ENCODE assay signal across 9 mouse cellular contexts in the genomic region with DNA sequence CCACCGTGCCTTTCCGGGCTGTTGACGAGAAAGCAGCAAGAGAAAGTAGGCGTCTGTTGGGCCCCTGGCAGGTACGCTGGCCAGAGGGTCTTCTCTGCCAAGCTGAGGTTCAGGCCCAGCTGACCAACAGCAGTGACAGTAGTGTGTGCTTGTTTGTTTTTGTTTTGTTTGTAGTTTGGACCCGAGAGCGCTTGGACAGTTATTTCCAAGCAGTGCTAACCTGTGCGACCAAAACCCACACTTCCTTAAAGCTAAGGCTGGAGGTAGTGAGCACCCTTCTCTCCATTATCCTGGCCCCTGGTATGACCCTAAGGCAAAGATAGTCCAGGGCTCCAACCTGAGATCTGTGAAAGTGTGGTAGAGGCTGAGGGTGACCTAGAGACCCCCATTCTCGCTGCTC. TPM values are rescaled to one million over a fixed set of nuclear protein-coding genes. Genes with fewer than 3 reads are reported as not detected.
DNase-seq lines count a peak whose midpoint lies in the region; ATAC-seq and TF ChIP-seq lines count a peak whose summit lies in the region.
"Had no signal": no experiment of that assay in that cellular context is flagged by ENCODE, and none has a peak within 500 bp of the region (broad histone marks: within the 10 kb centered on the region; RNA-seq: fewer than 3 reads in every experiment).

No protein-coding gene starts in this region.

- no peak overlapping the region for H3K27ac ChIP-seq in heart, embryonic 12.5 days (ENCODE audit: poor library complexity, severe bottlenecking)
- H3K27ac ChIP-seq in ES-E14 (ENCODE audit: insufficient read depth, low read depth, low read length, poor library complexity, severe bottlenecking): no peak overlapping the region
- H3K27ac ChIP-seq in hindbrain, embryonic 11.5 days (ENCODE audit: low read depth, low read length): peak overlapping the region; percentile 99
- no peak overlapping the region for H3K27ac ChIP-seq in liver, postnatal 0 days (ENCODE audit: low read depth)

- H3K4me2 ChIP-seq in heart, embryonic 12.5 days: peak overlapping the region; percentile 78
- peak overlapping the region; percentile 57 for H3K4me2 ChIP-seq in hindbrain, embryonic 11.5 days (replicated peaks; ENCODE audit: low read depth, low read length)
- no peak overlapping the region for H3K4me2 ChIP-seq in liver, postnatal 0 days (ENCODE audit: low read depth, low read length)

- ATAC-seq in heart, embryonic 12.5 days (ENCODE audit: insufficient number of reproducible peaks, low FRiP score): no peak
- no peak for ATAC-seq in hindbrain, embryonic 11.5 days (ENCODE audit: low FRiP score)
- ATAC-seq in liver, postnatal 0 days: no peak

- H3K27me3 ChIP-seq in heart, embryonic 12.5 days (replicated peaks): peaks cover 86% of the 10 kb centered on the region
- H3K27me3 ChIP-seq in hindbrain, embryonic 11.5 days (ENCODE audit: control insufficient read depth, insufficient read depth, low read length): peaks cover 22% of the 10 kb centered on the region
- peaks cover 87% of the 10 kb centered on the region for H3K27me3 ChIP-seq in liver, postnatal 0 days (ENCODE audit: insufficient read depth, low read length)

- H3K4me3 ChIP-seq in heart, embryonic 12.5 days: peak overlapping the region; percentile 48
- H3K4me3 ChIP-seq in ES-E14 (ENCODE audit: insufficient read depth in 1 of 2, low read depth in 1 of 2, low read length in 2 of 2, poor library complexity in 1 of 2, severe bottlenecking in 1 of 2): peak overlapping the region; percentile 47 to 57
- peak overlapping the region; percentile 27 for H3K4me3 ChIP-seq in hindbrain, embryonic 11.5 days (ENCODE audit: low read depth, low read length)
- peak overlapping the region; percentile 10; the same call in 1 of the 2 replicates for H3K4me3 ChIP-seq in liver, postnatal 0 days (ENCODE audit: low read depth, low read length)

- H3K9ac ChIP-seq in heart, embryonic 12.5 days: no peak overlapping the region
- H3K9ac ChIP-seq in ES-E14 (ENCODE audit: insufficient read depth, low read depth, low read length, poor library complexity, severe bottlenecking): peak overlapping the region; percentile 60
- peak overlapping the region; percentile 79 for H3K9ac ChIP-seq in hindbrain, embryonic 11.5 days (ENCODE audit: low read depth, low read length)
- H3K9ac ChIP-seq in liver, postnatal 0 days (replicated peaks): no peak overlapping the region

- no peak for DNase-seq in heart, postnatal 36 days
- no peak for DNase-seq in ES-E14 (ENCODE audit: low read depth, low spot score)
- DNase-seq in hindbrain, embryonic 11.5 days (ENCODE audit: low spot score): no peak
- DNase-seq in liver, postnatal 0 days: no peak
- no peak for DNase-seq in right cerebral cortex, postnatal 14 days
- no peak for DNase-seq in adrenal gland, postnatal 10 days
- DNase-seq in right cerebral cortex, postnatal 25 days: no peak
- DNase-seq: kidney, adult 18-20 months had no signal

- in situ Hi-C loops in ES-E14 (cut with MboI; ENCODE audit: low sequenced_read_pairs in 2 of 2, unreplicated experiment in 2 of 2): no loop called here

- no peak for TF ChIP-seq EP300 in liver, postnatal 0 days (IDR thresholded peaks at IDR 0.05; ENCODE audit: low read depth)

- H3K4me1 ChIP-seq in heart, embryonic 12.5 days (replicated peaks): peaks cover 19% of the 10 kb centered on the region
- peaks cover 0 to 7% of the 10 kb centered on the region in 2 experiments; a peak in 2 of 4 replicates for H3K4me1 ChIP-seq in ES-E14 (ENCODE audit: control insufficient read depth in 2 of 2, insufficient read depth in 2 of 2, low read length in 2 of 2, poor library complexity in 1 of 2)
- peaks cover 43% of the 10 kb centered on the region for H3K4me1 ChIP-seq in hindbrain, embryonic 11.5 days (replicated peaks; ENCODE audit: control insufficient read depth, insufficient read depth, low read length)
- 0 out of 2 replicates have a peak, but pooled peaks cover 6% of the 10 kb centered on the region for H3K4me1 ChIP-seq in liver, postnatal 0 days (ENCODE audit: insufficient read depth)

- no peaks in the 10 kb centered on the region for H3K9me3 ChIP-seq in heart, embryonic 12.5 days (replicated peaks)
- H3K9me3 ChIP-seq in ES-E14 (ENCODE audit: control insufficient read depth, insufficient read depth, low read depth, low read length): no peaks in the 10 kb centered on the region
- no peaks in the 10 kb centered on the region for H3K9me3 ChIP-seq in hindbrain, embryonic 11.5 days (ENCODE audit: control insufficient read depth, low read length)
- H3K9me3 ChIP-seq in liver, postnatal 0 days (ENCODE audit: low read length): no peaks in the 10 kb centered on the region

- 38% methylated on average over 9 of the region's 9 CpGs for WGBS in heart, embryonic 12.5 days
- 33% methylated on average over 9 of the region's 9 CpGs for WGBS in hindbrain, embryonic 11.5 days
- whole genome bisulfite sequencing in liver, postnatal 0 days (ENCODE audit: insufficient replicate concordance): 43% methylated on average over 9 of the region's 9 CpGs

- no peaks in the 10 kb centered on the region for H3K36me3 ChIP-seq in heart, embryonic 12.5 days
- no peaks in the 10 kb centered on the region for H3K36me3 ChIP-seq in ES-E14 (ENCODE audit: control insufficient read depth, insufficient read depth, low read length, poor library complexity, severe bottlenecking)
- no peaks in the 10 kb centered on the region for H3K36me3 ChIP-seq in hindbrain, embryonic 11.5 days (ENCODE audit: control insufficient read depth, insufficient read depth, low read length)
- no peaks in the 10 kb centered on the region for H3K36me3 ChIP-seq in liver, postnatal 0 days (replicated peaks; ENCODE audit: insufficient read depth, low read length)

- TF ChIP-seq CTCF in liver, postnatal 0 days (IDR thresholded peaks at IDR 0.05; ENCODE audit: low read depth): no peak

- intact Hi-C loops in heart, postnatal 36 days (cut with DNase I): no loop called here

TF ChIP-seq in ES-E14, 5 proteins besides CTCF, POLR2A, EP300 and RAD21:
- TF ChIP-seq CHD2 (IDR thresholded peaks at IDR 0.05; ENCODE audit: low read depth, low read length) (no peak), ZC3H11A (IDR thresholded peaks at IDR 0.05; ENCODE audit: borderline replicate concordance, low read depth, low read length) (no peak), ZNF384 (IDR thresholded peaks at IDR 0.05; ENCODE audit: low read depth, low read length) (no peak), HCFC1 (IDR thresholded peaks at IDR 0.05; ENCODE audit: borderline replicate concordance, insufficient read depth, low read length) (no peak), MAFK (IDR thresholded peaks at IDR 0.05; ENCODE audit: insufficient read depth, low read depth, low read length) (no peak)

RNA-seq across cellular contexts. Expression of a gene that starts 49.7 kb away (rescaled TPM):
- 37.9 and 39.6 TPM in 2 replicates for polyA plus RNA-seq in heart, embryonic 12.5 days (2016; fragmentation: Nextera tagmentation; extraction: Ambion mirVana)
- 10 to 100 TPM; 58.9 to 60.7 TPM for total RNA-seq in heart, postnatal 36 days (2021)
- 163 and 240 TPM in 2 replicates for total RNA-seq in ES-E14 (2012; rRNA removed)
- 22.5 and 26.3 TPM in 2 replicates for polyA plus RNA-seq in hindbrain, embryonic 11.5 days (2014; fragmentation: Nextera tagmentation; extraction: Ambion mirVana)
- 19.1 and 24.7 TPM in 2 replicates for polyA plus RNA-seq in liver, postnatal 0 days (2015; fragmentation: Nextera tagmentation; extraction: Ambion mirVana)
- 10 to 100 TPM; 78.9 to 83.1 TPM for total RNA-seq in adrenal gland, postnatal 10 days (2021)

Comparison
In these comparisons a context has a peak if more than half of its experiments do, and no peak if none do; other contexts are left out.
1. H3K9ac ChIP-seq: peak in ES-E14 (single experiment) and hindbrain, embryonic 11.5 days (single experiment); none in heart, embryonic 12.5 days (single experiment) and liver, postnatal 0 days (single experiment).
2. Peak in every context shown above with its lines, with median percentiles within 50 percentile points of each other: H3K4me3 ChIP-seq.